Mouse (Mus musculus): ENCODE data around the gene Wbp1l.

Gene Wbp1l

DNA sequence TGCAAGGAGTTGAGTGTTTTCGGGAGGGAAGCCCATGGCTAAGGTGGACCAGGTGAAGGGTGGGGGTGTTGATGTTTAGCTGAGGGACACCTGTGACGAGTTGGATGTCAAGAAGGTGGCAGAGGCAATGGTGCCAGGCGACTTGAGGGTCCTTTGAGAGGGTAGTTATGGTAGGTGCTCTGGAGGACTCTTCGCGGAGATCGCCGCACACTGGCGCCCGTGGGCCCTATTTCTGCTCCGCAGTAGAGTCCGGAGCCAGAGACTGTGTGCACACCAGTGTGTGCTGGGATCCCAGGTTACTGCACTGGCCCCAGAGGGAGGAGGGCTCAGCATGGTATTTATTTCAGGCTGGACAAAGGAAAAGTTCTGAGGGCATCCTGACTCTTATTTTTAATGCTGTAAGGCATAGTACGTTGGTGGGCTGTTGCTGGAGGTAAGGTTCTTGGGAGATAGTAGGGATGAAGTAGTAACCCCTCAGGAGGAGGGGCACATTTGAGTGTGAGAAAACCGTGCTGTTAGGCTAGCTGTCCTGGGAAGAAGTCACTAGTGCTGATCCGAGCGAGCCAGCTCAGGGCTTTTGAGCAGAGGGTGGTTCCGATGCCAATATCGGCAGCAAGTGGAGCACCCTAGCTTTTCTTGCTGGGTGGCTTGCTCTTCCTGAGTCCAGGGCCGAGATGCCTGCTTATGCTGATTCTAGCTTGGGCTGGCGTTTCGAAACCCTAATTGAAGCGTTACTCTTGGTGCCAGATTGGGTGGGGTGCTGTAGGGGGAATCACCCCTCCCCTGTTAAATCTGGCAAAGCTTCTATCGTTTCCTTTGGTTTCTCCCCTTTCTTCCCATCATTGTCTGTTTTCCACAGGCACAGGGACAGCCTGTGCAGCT is 732 bp downstream of the Wbp1l start:
- DNase-seq (ENCODE audit: low spot score) = no peak

DNA sequence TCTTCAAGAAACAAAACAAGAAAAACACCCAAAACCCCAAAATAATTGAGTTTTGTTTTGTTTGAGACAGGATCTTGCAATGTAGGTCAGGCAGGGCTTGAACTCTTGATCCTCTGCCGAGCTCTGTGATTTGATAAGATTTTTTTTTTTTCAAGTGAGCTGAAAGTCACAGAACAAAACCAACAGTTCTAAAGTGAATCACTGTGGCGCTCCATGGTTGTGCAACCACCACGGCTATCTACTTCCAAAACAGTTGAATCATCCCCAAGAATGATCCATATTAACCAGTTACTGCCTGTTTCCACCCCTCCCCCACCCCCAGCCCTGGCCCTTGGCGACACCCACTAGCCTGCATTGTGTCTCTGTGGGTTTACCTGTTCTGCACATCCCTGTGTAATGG is 1.5 kb downstream of the Wbp1l start:
- no peak for DNase-seq (ENCODE audit: low spot score)

DNA sequence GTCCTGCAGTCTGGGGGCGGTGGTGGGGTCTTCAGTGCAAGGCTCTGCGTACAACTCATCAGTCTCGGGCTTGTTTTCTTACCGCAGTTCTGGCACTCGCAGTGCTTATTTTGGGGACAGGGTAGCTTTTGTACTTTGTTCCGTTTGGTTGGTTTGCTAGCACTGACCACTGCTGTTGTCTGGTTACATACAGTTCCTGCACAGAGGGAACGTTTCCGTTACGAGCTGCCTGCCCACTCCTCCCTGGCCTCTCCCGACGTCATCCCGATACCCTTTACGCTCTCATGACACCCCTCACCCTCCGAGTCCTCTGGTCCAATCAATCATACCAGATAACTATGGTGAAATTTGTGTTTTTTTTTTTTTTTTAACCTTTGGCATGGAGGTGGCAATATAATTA is 2.6 kb downstream of the Wbp1l start:
- DNase-seq (ENCODE audit: low spot score) = no peak

DNA sequence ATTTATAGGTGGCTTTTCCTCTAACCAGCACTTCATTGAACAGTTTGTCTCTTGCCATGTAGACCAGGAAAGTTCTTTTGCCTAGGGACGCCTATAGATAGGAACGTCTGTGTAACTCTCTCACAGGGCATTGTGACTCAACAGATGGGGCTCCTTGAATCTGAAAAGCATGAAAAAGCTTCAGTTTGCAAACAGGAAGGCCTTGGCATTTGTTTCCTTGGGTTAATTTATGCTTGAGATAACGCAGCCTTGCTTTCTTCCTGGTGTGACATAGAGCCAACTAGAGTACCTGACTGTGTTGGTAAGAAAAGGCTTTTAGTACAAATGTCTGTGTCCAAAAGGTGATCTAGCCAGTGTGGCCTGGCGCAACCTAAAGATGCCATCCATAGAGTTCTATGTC is 3.5 kb downstream of the Wbp1l start:
- DNase-seq (ENCODE audit: low spot score) = no peak

DNA sequence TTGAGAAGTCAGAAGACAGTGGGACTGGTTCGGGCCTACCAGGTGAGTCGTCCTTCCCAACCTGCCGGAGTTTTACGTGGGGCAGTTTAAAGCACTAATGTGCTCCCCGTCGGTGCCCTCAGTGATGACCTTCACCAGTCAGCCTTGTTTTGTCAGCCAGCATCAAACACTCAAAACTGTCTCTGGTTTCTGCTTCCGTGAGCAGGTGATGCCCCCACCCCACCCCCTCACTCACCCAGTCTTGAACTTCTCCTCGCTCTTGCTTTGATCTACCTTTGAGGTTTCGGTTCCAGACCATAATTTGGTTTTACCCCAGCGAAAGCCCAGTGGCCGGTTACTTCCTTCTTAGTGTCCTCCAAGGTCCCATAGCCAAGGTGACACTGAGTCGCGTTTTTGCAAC is 7.8 kb downstream of the Wbp1l start:
- DNase-seq (ENCODE audit: low spot score) = no peak

DNA sequence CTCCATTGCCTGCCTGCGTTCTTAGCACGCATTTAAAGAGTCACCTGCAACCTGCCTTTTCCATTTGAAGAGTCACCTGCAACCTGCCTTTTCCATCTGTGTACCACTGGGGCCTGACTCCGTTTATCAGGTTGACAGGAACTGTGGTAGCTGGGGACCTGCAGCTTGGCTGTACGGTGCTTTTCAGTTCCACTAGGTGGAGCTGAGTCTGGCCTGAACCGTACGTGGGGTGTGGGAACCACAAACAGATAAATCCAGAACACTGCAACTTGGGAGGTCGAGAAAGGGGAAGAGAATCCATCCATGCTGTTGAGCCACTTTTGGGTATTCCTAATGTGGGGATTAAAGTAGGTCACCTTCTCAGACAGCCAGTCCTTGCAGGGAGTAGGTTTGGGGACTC is 8.5 kb downstream of the Wbp1l start:
- no peak for DNase-seq (ENCODE audit: low spot score)

DNA sequence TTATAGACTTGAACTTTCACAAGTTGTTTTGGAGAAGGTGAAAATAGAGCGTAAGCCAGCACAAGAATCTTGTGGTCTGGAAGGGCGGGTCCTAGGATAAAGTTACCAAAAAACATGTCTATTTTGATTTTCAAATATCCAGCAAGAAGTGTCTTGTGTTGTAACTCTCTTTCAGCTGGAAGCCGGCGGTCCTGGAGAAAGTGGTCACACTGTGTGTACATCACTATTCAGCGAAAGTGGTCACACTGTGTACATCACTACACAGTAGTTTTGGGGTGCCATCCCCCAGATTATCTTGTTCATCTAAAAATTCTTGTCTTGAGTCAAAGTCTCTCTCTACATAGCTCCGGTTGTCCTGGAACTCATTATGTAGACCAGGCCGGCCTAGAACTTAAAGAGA is 9.3 kb downstream of the Wbp1l start:
- DNase-seq (ENCODE audit: low spot score) = no peak

DNA sequence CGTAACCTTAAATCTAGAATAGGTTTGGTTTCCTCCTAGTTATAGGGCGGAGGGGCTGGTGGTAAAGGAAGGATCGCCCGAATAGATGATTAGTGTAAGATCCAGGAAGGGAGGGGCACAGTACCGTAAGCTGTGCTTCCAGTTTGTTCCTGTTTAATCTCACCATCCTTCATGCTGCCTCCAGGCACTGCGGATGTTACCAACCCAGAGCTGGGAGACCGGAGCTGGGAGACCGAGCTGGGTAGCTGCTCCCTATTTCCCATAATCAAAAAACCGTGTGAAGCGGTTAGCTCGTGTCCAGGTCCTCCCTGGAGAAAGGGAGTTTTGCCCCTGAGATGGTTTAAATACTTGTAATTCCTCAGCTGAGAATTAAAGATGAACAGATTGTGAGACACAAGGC is 17.5 kb downstream of the Wbp1l start:
- no peak for DNase-seq (ENCODE audit: low spot score)

DNA sequence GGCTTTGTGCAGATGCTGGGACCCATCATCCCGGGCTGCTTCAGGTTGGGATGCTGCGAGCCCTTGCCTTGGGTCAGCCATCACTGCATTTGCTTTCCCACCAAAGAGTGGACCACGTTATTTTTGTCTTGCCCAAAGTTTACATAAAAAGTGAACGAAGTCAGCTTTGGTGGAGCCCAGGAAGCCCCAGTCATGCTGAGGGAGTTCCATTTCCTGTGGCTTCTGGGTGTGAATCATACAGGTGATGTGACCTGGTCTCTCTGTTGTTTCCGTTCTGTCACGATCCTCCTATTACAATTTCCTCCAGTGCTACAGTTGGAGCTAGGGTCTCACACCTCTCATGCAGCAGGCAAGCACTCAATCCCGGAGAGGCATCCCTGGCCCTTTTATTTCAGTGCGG is 18.5 kb downstream of the Wbp1l start:
- DNase-seq (ENCODE audit: low spot score) = no peak

DNA sequence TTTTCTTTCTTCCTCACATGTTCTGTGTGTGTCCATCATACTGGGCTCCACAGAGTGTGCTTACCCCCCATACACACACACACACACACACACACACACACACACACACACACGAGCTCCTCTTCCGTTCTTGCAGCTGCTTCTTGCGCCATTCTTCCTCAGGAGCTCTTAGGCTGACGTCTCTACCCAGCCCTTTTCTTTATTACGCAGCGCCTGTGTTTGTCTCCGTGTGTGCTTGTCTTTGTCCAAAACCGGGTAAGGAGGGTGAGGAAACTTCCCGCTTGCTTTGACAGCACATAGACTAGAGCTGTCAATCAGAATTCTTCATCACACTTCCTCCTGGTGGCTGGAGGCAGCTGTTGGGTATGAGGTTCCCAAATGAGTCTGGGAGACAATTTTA is 19.4 kb downstream of the Wbp1l start:
- DNase-seq (ENCODE audit: low spot score) = no peak

DNA sequence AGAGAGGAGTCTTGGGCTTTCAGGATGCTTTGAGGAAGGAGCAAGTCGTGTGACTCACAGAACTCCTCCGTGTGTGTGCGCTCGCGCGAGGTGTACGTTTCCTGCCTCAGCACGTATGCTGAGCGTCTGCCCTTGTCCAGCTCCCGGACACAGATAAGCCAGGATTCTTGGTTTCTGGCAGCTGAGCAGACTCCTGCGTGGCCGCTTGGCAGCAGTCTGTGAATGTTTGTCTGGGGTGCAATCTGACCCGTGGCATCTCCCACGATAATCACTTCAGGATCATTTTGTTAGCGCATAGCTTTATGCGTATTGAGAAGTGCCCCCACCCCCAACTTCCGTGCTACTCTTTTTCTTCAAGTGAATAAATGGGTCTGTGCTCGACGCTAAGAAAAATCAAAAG is 20.1 kb downstream of the Wbp1l start:
- DNase-seq (ENCODE audit: low spot score) = no peak

DNA sequence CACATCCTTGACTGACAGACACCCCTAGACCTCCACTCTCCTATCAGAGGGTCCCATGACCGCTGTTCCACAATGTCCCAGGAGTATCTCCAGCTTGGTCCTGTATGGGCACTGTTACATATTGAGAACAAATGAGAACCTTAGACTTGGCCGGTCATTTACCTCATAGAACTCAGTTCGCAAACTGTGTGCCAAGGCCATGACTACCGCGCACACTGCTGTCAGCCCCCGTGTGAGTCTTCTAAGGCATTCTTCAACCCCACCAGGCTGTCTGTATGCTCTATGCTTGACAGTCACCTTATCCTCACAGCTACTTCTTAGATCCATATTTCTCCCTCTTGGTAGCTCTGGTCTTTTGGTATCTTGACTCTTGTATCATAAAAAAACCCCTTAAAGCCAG is 20.6 kb downstream of the Wbp1l start:
- no peak for DNase-seq (ENCODE audit: low spot score)

DNA sequence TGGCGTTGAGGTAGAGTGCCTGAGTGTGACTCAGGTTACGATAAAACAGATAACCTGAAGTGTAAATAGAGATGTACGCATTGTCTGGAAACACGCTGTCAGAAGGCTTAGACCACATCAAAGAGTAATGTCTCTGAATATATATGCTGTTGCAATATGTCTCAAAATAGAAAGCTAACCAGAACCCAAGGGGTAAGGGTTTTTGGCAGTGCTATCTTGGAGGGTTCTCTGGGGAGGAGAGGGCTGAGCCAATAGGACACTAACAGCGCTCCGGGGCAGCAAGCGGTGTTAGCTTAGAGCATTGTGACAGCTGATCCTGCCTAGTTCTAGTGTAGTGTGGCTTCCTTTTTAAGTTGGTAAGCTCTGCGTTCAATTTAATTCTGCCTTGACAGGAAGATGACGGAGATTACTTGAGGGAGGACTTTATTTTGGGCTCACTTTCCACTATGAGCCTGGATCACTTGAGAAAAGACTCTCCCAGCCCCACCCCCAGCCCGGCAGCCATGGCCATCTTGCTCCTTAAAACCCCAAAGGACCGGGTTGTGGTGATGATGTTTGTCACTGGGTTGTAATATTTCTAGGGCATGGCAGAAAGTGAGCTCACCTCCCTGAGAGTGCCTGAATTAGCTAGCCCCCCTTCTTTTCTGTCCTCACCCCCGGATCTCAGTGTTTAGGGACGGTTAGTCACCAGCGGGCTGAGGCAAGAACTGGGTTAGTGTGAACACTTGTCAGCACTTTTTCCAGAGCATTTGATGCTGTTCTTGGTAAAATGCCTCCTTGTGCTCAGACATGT is 21.3 kb downstream of the Wbp1l start:
- DNase-seq (ENCODE audit: low spot score) = no peak

DNA sequence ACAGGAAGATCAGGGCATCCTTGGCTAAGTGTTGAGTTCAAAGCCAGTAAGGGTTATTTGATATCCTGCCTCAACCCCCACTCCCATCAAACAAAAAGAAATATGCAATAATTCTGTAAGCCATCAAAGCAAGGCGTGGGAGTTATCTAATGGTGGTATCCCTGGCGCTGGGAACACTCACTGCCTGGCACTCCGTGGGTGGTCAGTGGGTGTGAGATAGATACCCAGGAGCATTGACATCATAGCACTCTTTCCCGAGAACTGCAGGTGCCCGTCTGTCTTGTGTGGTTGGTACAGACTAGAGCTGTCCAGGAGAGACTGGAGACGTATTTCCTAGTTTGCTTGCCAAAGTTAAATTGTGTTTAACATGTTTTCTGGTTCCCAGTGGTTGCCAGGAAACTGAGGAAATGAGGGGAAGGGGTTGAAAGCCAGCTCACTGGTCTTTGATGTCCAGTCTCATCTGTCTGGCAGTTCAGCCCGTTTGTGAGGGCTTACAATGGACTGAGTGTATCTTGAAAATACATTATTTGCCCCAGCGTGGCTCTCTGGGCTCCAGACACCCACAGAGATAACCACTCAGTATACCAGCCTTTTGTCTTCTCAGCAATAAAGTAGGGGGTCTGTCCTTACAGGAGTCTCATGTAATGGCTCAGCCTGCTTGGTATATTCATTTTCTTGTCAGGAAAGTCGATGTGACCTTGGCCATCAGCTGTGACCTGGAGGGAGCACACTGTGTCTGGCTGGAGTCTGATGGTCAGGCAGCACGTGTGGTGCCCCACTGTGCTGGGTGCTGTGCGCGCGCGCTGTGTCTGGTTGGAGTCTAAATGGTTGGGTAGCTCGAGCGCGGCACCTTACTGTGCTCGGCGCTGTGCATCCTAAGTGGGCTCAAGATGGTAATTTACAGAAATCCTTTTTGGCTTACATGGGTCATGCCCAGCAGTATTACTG is 22.6 kb downstream of the Wbp1l start:
- DNase-seq (ENCODE audit: low spot score) = no peak

DNA sequence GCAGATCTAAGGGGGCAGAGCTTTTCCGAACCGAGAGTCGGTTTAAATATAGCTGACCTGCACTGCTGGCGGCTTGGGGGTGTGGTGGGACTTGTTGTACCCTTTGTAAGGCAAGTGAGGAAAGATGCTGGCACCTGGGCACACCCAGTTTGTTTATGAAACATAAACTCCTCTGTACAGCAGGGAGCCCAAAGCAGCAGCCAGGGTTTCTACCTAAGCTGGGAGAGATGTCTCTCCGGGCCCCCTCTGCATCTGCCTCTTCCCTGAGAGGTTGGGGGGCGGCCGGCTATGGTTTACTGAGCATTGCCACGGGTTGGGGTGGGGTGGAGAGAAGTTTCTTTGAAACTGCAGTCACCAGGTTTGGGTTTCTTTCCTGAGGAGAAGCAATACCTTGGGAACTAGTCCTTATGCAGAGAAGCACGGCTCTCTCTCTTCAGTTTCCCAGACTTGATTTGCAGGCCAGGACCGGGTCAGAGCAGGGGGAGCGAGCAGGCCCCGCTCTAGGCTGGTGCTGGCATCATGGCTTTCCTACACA is 23.8 kb downstream of the Wbp1l start:
- no peak for DNase-seq (ENCODE audit: low spot score)

DNA sequence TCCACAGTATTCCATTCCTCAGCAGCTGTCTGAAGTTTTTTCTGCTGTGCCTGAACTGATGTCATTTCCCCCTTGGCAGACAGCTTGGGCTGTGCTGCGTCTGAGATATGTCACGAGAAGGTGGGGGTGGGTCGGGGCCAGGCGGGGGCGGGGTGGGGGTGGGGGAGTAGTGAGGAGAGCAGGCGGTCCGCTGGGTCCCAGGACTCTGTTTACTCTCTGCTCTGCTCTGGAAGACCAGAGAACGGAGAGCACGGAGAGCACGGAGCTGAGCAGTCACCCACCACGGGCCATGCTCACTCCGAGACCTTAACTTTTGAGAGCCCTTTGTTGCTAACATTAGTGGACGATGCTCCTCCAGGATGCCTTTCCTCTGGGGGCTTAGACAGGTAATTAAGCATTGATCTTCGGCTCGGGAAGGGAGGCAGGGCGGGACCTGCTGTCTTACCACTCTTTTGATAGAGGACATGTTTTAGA is 24.3 kb downstream of the Wbp1l start:
- DNase-seq (ENCODE audit: low spot score) = peak; percentile 60

DNA sequence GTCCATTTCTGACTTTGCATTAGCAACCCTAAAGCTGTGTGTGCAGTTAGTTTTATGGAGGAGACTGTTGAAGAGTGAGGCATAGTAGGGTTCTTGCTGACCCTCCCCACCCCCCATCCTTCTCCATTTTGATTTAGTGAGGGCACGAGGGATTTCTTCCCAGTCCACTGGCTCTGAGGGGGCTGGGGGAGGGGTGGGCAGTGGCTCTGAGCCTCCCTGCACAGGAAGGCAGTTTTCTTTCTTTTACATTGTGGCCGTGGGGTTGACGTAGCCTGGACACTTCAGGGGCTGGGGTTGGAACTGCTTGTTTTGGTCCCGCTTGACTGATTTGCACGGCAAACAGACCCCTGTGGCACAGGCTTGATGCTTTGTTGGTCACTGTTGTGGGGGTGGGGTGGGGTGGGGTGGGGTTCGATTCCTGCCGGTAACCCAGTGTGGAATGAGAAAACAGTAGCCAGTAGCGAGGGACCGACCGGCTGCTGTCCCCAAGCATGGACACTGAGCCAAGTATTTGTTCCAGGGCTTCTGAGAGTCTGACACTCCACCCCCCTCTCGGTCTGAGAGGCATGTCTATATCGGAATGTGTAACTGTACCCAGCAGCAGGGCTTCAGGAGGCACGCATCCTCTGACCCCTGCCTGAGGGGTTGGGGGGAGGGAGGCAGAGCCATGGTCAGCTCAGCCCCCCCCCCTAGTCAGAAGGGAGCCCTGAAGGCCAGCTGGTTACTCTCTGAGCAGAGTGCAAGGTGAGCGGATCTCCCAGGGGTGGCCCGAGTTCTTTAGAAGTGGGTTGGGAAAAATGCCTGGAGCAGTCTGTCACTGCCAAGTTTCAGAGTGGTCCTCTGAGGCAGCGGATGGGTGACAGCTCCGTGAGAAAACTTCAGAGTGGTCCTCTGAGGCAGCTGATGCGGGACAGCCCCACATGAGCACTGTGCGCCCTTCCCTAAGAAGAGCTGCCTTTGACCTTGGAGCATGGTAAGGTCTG is 25.2 kb downstream of the Wbp1l start:
- DNase-seq (ENCODE audit: low spot score) = no peak

DNA sequence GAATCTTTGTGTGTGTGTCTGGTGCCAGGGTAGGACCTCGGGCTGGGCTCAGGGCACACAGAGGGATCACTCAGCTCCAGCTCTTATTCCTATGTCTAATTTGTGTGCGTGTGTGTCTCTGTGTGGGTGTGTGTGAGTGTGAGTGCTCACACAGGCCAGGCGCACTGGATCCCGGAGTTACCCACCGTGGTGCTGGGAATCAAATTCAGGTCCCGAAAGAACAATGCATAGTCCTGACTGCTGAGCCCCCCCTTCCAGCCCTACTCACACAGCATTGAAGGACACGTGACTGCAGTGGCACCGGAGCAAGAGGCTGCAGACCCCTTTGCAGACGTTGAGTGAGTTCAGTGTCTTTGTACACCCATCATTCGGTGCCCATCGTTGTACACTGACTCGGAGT is 26.1 kb downstream of the Wbp1l start:
- no peak for DNase-seq (ENCODE audit: low spot score)

DNA sequence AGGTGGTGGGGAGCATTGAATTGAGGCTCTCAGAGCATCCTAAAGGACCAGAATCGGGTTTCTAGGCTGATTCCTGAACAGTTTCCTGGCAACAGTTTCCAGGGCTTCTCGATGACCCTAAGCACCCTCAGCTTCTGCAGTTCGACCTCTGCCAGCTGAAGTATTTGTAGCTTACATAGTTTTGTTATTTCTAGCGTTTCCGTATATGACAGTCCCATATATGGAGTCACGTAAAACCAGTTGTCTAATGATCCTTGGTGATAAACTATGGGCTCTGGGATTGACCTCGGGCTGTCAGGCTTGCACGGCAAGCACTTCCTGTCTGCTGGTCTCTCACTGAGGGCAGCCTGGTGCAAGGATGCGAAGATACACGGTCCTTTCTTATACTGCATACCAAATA is 26.6 kb downstream of the Wbp1l start:
- no peak for DNase-seq (ENCODE audit: low spot score)

DNA sequence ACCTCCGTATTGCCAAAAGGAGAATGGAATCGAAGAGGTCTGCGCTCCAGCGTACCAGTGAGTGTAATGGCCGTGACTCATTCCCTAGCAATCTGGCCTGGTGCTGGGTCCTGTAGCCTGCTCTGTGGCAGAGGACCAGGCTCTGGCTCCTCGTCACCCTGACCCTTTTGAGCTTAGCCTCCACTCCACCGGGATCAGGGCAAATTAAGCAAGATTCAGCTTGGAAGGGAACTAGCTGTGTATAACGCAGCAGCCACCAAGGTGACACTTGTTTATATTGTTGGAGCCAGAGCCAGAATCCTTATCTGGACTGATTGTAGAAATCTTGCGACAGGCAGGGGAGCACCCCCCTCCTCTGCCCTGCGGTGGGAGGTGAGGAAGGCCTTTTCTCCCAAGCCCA is 29.5 kb downstream of the Wbp1l start:
- DNase-seq (ENCODE audit: low spot score) = no peak

DNA sequence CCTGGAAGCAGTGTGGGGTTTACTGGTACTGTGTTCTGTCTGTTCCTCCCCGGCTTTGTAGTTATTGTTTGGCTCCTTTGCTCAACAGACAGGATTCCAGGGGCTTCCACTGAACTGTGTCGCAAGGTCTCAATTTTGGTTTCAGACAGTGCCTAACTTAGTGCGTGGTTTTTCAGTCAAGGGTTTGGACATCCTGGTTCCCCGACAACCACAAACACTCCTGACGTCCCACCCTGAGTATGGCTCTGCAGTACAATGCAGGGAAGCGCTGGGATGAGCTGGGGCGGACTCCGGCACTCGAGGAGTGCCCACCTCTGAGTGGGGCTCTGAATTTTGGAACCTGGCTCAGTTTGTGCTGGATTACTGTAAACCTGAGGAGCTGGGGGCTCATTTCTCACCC is 30.9 kb downstream of the Wbp1l start:
- DNase-seq (ENCODE audit: low spot score) = no peak
